Mouse (Mus musculus) activated CD4-positive, CD25-positive, alpha-beta regulatory T cell, adult 4 months (primary cell): ENCODE data around the gene Rps29. TPM values are rescaled to one million over a fixed set of nuclear protein-coding genes. Genes with fewer than 3 reads are reported as not detected.

Source experiments
- ATAC-seq: one replicate; pipeline ENCODE4 v1.8.0; 2017
- polyA plus RNA-seq, 2 experiments: library from polyadenylated mRNA; unstranded; fragments of 100-300 nt; shearing (Covaris generic); gene quantifications; one replicate each; pipeline ENCODE4 v1.2.1; 2017

Gene Rps29
- polyA plus RNA-seq, 2 experiments from 2014 or later: 2,273 to 4,022 TPM

GRCm38 (mm10) chr12:69127626-69128025 is 31.4 kb downstream of the Rps29 start:
- no peak for ATAC-seq

- ATAC-seq: peak; percentile 62
Observed at GRCm38 (mm10) chr12:69127170-69127569, 31.8 kb downstream of the Rps29 start.

GRCm38 (mm10) chr12:69125066-69125465 is 33.9 kb downstream of the Rps29 start:
- ATAC-seq: no peak

GRCm38 (mm10) chr12:69122801-69123200 is 36.2 kb downstream of the Rps29 start:
- no peak for ATAC-seq

GRCm38 (mm10) chr12:69119908-69120307 is 39.1 kb downstream of the Rps29 start:
- no peak for ATAC-seq

Other genes starting within 250 kb of the Rps29 start
- gene Lrr1, start 9.6 kb upstream of the Rps29 start, polyA plus RNA-seq: 1 to 10 TPM; 1.7 to 4.0 TPM
- 100 to 1,000 TPM; 638 to 650 TPM for gene Rpl36al, start 24.9 kb upstream of the Rps29 start, polyA plus RNA-seq
- 10 to 100 TPM; 23.3 to 23.5 TPM for gene Mgat2, start 25.0 kb upstream of the Rps29 start, polyA plus RNA-seq
- 10 to 100 TPM in 1 of 2 experiments, 1 to 10 TPM in 1; 8.2 to 10.3 TPM for gene Gm49383, start 37.9 kb upstream of the Rps29 start, polyA plus RNA-seq
- 1 to 10 TPM; 3.3 to 5.2 TPM for gene Dnaaf2, start 39.2 kb upstream of the Rps29 start, polyA plus RNA-seq
- gene Gm49384, start 45.1 kb upstream of the Rps29 start, polyA plus RNA-seq: 1 to 10 TPM; 8.2 to 9.1 TPM
- gene Pole2, start 69.0 kb upstream of the Rps29 start, polyA plus RNA-seq: 10 to 100 TPM; 14.2 to 15.5 TPM
- 10 to 100 TPM; 13.0 to 26.6 TPM for gene Klhdc1, start 82.0 kb upstream of the Rps29 start, polyA plus RNA-seq
- gene Klhdc2, start 137.5 kb upstream of the Rps29 start, polyA plus RNA-seq: 10 to 100 TPM; 11.8 to 19.7 TPM
- gene Nemf, start 198.0 kb upstream of the Rps29 start, polyA plus RNA-seq: 100 to 1,000 TPM; 138 to 148 TPM
- gene Arf6, start 213.0 kb upstream of the Rps29 start, polyA plus RNA-seq: 10 to 100 TPM; 35.2 to 74.5 TPM
- not detected for gene Gm9887, start 213.3 kb upstream of the Rps29 start, polyA plus RNA-seq